Mouse (Mus musculus): ENCODE measurements around the gene Htra2.
A peak's percentile ranks its signal among the peaks of the same experiment; 100 is the strongest.

The Htra2 gene

DNA sequence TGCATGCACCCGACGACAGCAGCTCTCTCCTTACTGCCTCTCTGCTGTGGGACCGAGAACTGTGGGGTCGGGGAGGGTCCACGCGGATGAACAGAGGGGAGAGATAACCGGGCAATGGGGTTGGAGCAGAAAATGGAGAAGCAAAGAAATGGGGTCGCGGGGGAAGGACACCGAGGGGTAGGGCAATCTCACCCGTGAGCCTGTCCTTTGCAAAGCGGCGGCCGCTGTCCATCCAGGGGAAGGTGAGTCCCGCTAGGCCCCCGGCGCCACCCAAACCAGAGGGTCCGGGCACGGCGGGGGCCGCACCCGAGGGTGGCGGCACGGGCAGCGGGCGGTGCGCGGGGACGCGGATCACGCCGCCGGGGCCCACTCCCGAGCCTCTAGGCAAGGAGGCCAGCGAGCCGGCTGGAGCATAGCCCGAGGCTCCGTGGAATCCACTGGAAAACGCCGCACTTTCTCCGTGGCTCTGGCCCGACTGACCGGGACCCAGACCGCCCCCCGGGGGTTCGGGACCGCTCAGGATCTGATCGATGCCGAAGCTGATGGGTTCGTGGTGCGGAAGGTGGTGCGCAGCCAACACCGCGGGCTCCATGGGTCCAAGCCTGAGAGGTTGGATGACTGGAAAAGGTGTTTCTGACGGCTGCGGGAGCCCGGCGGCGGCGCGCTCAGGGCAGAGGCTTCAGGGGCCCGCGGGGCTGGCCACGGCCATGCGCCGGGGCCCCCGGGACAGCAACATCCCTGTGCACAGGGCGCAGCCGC lies 14.6 kb upstream of the Htra2 start:
- DNase-seq, result no peak

DNA sequence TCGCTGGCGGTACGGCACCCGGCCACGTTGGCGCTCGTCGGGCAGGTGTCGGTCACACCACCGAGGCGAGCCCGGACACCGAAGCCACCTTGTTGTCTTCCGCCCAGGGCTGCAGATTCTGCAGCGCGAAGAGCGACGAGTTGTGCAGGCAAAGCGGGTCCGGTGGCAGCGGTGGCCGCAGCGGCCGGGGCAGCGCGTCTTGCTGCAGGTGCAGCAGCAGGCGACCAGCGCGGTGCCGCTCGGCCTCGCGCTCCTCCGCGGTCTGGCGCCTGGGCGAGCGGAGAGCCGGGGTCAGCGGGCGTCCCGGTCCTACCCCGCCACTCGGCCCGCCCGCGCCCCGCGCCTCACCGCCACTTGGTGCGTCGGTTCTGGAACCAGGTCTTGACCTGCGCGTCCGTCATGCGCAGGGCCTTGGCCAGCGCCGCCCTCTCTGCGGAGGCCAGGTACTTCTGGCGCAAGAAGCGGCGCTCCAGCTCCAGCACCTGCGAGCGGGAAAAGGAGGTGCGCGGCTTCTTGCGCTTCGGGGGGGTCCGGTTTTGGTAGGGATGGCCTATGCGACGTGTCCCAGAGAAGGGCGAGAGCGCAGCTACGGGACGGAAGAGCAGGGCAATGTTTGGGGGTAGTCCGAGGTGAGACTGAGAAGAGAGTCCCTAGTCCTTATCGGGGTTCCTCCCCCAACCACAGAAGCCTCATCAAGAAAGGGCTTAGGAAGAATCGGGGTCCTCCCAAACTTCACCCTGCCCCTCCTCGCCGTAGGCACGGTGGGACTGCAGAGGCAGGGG lies 13.8 kb upstream of the Htra2 start:
- DNase-seq, result no peak

DNA sequence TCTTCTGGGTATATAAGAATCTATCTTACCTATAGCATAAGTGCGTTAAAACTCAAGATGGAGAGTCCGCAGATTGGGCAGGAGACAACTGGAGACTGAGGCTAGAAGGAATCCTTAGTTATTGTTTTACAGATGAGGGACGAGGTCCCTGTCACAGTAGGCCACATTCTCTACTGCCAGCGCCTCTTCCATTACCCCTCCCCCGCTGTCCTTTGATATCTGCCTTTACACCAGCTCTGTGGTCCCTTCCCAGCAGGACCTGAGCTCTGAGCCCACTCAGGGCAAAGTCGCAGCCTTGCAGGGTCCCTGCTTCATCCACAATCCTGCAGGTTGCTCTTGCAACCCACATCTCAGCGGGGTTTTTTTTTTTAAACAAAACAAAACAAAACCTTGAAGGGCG lies 13.1 kb upstream of the Htra2 start:
- no peak for DNase-seq

DNA sequence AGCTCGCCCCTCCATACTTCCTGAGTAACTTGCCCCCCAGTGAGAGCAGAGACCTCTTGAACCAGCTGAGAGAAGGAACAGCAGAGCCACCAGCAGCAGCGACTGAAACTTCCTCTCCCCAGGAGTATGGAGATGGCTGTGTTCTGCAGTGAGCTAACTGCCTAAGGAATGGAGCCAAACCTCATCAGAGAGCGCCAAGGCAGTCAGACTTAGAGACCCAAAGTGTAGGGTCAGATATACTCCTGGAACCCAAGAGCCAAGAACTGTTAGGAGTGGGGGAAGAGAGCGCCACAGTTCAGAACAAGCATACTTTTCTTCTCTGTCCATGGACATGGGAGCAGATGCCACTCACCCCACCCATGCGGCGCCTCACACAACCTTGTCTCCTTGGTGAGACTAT lies 11.4 kb upstream of the Htra2 start:
- DNase-seq, result no peak

DNA sequence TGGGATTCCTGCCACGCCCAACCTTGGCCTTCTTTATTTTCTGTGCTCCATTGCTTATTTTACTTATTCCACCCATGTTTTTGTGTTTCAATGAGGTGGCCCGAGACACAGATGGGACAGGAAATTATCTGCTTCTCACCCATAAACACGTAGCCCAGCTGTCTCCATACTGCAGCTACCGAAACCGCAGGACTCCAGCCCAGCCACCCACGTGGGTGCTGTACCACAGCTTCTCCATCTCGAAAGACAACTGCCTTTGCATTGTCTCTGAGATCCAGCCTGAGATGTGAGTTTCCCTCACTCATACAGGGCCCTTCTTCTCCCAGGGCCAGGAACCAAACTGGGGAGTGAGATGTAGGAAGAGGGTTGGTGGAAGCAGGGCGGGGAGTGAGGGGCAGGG lies 10.9 kb upstream of the Htra2 start:
- DNase-seq, result no peak

DNA sequence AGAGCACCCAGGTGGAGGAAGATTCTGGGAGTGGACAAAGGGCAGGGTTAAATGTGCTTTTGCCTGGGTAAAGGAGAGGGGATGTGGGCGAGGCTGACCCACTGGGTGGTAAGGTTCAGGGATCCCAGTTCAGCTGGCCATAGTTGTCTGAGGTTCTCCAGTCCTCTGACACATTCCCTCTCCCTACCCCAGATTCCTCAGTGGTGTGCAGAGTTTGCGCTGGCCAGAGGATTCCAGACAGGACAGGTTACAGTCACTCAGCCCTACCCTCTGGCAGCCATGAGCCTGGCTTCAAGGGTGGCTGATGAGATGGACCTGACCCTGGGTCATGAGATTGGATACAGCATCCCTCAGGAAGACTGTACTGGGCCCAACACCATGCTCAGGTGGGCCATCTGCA lies 3.7 kb upstream of the Htra2 start:
- DNase-seq, result no peak

DNA sequence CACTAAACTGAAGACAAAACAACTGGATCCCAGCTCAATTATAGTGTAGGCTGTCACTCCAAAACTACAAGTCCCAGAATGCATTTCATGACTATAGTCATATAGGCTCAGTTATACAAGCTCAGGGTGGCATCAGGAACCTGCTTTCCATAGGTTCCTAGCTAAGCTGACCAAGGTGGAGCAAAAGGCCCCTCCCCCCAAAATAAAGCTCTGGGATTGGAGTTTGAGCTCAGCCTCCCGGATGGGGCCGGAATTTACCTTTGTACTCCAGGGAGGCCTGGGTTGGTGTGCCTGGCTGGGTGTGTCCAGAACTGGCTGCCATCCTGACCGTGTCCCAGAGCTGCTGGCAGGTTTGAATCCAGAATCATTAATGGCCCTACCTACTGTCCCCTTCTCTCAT lies 2.7 kb upstream of the Htra2 start, which contains the start of gene Dqx1:
Dqx1 (plus strand) TSS at position 55 of the 400 bp plus-strand sequence.
- DNase-seq, result peak; percentile 54

DNA sequence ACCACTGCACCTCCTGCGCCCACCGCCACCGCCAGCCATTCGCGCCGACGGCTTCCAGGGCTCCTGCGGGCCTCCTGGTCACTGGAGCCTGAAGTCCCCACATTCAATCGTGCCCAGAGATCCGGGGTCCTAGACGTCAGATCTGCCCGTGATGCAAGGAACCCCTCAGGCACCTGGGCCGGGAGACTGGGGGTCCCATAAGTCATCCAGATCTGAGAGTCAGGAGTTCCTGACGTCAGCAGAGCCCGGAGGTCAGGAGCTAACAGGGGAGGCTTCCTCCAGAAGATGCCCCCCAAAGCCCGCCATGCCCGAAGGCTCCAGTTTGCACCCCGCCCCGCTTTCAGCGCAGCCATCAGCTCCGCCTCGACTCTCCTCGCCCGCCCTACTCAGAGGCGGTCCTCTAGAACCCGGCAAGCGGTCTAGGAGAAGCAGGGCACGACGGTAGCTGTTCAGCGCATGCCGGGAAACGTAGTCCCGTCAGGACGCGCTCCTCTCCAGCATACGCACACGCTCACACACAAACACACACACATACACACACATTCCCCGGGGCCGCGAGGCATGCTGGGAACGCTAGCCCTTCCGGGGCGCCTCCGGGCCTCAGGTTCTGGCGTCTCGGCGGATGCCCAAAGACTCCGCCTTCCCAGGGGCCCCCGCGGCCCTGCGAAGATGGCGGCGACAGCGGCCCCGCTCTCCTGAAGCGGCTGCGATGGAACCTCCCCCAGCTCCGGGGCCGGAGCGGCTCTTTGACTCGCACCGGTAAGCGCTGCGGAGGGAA lies 810 bp downstream of the Htra2 start, which contains the start of gene Aup1:
Aup1 (plus strand) TSS at position 448 of the 778 bp plus-strand sequence.
- peak; percentile 98 for DNase-seq

DNA sequence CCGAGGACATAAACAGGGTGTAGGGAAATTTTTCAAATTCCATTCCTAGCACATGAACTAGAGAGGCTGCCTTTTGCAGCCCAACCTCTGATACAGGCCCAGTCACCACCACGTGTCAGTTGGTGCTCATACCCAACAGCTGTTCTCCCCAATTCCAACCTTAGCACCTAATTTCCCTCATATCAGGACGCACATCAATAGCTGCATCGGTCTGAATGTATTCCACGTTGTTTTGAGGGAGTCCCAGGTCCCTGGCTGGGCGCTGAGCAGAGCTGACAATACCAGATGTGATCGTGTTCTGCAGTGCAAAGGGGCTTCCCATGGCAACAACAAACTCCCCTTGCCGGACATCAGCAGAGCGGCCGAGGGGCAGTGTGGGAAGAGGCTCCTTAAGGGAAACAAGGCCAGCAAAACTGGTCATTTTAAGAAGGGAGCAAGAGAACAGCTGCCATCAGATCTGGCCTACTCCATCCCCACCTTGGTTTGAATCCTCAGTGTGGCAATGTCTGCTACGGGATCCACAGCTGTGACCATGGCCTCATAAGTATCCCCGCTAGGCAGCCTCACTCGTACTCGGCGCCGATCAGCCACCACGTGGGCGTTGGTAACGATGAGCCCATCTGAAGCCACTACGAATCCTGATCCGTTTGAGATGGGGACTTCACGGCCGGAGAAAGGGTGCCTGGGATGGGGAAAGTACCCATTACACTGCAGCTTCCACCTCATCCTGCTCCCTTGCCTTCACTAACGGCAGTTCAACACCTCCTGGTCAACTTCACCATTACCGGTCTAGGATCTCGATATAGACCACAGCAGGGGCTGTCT lies 1.7 kb downstream of the Htra2 start:
- peak; percentile 41 for DNase-seq

DNA sequence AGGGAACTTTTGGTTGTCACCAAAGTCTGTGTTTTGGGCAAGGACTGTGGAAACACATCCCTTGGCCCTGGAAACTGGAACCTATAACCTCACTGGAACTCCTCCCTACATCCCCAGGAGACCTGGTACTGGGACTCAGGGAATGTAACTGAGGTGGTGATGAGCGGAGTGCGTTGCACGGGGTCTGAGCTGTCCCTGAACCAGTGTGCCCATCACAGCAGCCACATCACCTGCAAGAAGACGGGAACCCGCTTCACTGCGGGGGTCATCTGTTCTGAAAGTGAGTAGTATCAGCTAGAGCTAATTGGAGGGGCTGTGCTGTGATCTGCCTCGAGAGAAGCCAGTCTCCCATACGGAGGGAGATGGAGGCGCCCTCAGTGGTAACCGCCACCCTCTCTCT lies 5.7 kb downstream of the Htra2 start:
- no peak for DNase-seq

DNA sequence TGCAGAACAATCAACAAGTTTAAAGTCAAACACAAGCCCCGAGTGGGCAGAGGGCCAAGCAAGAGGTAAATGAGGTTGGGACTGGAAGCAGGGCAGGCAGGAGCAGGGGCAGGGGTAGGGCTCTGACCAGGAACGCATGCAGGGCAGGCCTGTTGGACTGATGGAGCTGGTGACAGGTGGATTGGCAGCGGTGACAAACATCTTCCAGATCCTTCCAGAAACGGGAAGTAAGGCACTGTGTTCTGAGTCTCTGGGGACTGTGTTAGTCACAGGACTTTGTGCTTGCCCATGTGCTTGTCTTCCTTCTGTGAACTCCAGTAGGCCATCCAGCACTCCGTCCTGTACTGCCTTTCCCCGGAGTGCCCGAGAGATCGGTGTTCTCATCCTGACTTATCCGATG lies 10.3 kb downstream of the Htra2 start:
- DNase-seq, result peak; percentile 22

DNA sequence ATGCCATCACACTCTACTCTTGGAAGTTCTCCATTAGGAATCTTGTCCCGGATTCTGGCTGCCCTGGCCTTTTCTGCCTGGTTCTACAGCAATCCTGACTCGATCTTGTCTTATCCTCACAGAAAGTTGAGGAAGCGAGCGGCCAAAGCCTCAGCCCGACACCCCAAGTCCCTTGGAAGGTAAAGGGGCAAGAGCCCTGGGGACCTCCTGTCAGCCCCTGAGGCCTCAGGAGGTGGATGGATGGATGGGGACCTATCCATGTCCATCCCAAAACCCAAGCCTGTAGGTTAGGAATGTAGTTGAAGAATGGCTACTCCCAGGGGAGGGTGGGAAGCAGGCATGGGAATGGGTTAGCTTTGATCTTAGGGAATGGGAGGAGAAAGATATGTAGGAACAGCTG lies 11.1 kb downstream of the Htra2 start:
- no peak for DNase-seq

DNA sequence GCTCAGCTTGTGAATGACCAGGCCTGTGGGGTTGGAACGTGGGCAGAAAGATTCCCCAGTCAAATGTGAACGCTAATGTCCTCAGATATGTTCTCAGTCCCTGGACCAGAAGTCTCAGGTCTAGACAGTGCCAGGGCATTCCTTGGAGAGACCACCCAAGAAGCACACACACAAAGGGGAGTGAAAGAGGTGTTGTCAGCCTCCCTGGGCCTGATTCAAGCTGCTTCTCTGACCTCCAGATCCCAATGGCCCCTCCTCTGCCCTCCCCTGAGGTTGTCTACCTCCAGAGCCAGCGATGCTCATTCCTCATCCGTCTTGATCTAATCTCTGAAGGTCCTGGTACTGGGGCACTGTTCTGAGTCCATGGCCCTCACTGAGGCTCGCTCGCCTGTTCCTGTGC lies 11.5 kb downstream of the Htra2 start:
- DNase-seq, result no peak

DNA sequence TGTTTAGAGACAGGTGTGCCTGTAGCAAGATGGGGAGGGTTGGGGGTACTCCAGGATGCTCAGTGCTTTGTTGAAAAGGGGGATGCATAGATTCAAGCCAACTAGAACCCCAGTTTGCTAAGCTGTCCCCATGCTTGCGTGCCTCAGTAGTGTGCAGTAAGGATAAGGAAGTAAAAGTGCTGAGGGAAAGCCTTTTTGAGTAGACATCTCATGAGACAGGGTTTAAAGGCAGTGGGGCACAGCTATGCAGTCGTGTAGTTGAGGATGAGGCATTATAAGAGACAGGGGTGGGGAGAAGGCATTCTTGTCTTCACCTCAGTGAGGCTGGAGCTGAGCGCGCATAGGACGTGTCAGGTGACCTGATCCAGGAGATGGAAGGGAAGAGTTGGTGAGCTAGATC lies 14.5 kb downstream of the Htra2 start:
- no peak for DNase-seq

DNA sequence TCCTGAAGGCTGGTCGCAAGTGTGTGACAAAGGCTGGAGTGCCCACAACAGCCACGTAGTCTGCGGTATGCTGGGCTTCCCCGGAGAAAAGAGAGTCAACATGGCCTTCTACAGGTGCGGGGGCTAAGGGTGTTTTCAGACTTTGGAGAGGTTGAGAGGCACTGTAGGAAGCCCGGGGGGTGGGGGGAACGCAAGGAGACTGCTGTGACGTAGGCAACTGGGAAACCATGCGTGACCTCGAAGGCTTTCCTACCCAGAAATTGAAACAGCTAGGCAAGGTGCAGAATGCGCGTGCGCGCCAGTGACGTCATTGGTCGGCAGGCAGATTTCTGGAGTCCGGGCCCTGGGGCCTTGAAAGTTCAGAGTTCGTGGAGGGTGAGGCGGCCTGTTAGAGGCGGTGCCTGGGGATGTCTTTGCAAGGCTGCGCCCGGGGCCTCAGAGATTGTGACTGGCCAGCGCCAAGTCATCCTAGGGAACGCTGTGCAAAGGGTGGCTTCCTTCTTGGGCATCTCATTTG lies 16.5 kb downstream of the Htra2 start:
- peak; percentile 97 for DNase-seq

DNA sequence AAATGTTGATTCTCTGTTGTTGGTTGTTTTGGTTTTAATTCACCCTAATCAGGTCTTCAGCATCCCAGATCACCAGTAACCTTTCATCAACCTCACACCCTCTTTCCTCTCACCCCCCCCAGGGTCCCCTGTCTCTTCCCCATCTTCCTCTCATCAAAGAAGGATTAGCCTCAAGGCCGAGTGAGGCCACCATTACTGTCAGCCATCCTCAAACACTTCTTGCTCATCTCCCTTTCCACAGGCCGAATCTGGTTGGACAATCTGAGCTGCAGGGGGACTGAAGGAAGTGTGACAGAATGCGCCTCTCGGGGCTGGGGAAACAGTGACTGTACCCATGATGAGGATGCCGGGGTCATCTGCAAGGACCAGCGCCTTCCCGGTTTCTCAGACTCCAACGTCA lies 17.9 kb downstream of the Htra2 start:
- DNase-seq, result no peak

DNA sequence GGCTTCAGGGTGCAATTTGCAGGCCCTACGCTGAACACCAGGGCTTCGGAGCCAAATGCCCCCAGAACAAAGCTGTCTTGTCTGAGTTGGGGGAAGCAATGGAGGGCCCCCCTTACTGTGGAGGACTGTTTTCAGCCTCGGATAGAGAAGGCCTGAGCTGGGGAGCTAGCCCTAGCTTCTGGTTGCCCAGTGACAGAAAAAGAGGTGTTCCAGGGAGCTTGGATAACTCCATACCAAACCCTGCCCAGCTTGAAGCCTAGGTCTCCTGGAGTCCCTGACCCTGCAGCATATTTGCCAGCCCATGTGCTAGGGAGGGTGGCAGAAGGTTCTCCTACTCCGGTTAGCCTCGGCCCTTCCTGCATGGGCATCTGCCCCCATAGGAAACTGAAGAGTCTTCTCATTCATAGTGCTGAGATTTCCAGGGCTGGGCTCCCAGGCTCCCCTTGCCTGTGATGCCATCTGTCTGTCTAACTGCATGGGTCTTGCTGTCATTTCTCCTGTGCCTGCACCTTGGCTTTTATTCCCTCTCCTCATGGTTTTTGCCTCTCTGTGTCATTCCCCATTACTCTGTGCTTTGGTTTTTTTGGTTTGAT lies 20.5 kb downstream of the Htra2 start:
- DNase-seq, result no peak

DNA sequence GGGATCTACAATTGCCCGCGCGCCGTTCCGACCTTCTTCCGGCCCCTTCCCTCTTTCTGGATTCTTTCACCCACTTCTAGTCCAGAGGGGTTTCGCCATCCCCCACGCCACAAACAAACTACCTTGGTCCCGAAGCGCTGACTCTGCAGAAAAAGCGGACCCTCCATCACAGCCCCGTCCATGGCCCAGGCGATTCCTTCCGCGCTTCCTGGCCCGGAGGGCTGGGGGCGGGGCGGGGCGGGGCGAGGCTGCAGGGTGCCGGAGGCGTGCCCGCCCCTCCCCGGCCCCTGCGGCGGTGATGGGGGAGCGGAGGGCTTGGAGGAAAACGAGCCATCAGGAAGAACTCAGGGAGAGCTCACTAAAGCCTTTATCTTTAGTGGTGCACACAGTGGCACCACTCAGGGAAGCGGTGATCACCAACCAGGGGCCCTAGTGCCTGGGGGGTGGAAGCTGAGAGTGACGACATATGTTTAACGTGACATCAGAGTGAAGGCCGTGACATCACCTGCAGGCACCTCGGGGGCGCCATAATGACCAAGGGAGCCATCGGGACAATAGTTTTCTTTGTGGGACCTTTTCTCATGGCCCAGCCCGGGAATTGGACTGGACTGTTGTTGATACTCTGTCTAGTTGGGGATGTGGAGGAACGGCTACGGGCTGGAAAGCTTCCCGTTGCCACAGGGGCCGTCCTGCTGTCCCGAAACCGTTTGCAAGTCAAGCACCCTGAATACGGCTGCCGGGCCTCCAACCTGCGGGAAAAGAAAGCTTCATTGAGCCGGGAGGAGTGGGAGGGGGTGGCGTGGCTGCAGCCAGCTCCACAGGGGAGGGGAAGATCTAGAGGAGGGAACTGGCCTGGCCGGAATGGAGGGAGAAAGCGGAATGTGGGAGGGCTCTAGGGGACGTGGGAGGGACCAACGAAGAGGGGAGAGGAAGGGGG lies 21.6 kb downstream of the Htra2 start, which contains the start of the genes Dok1 and Loxl3:
Dok1 (minus strand) TSS at position 223 of the 937 bp plus-strand sequence.
Loxl3 (plus strand) TSS at position 925 of the 937 bp plus-strand sequence.
- DNase-seq, result peak; percentile 74

DNA sequence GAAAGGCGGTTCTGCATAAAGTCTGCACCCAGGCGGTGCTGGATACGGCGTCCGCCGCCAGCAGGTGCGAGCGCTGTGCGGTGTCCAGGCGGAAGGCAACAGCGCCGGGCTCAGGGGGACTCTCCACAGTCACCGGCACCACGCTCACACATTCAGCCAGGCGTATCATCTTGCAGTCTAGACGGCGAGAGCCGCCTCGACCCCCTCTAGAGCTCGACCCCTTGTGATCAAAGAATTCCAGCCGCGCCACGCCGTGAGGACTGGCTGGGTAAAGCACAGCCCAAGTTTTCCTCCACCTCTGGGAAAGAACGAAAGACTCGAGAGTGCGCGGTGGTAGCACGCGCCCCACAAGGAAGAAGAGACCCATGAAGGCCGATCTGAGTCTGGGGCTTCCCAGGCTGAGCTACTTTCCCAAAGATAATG lies 22.3 kb downstream of the Htra2 start:
- peak; percentile 53 for DNase-seq

DNA sequence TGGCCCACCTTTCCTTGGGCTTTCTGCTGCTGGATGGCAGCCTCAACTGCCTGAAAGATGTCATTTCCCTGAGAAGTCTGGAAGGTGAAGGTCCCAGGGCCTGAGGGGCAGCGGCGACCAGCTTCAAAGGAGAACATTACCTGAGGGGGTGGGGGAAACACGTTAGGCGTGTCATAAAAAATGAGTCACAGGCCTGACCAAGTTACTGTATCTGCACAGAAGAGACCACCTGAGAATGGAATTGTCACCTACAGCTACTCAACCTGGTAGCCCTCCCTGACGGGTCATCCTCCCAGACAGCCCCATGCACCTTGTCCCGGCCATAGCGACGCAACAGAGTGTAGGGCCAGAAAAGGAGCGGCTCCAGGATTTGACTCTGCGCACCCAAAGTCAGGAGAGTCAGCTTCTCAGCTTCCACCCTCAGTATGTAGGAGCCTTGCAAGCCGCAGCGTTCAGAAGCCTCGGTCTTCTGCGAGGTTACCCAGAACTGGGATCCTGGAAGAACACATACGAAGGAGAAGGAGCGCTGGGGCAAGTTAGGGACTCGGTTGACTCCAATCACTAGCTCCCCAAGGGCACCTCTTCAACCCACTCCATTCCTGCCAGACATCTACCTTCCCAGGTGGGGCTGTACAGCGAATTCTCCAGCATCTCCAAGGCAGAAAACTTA lies 23.0 kb downstream of the Htra2 start:
- DNase-seq, result no peak
